8 mouse cellular contexts compared by ENCODE assay signal in genomic region chr19:10895016-10895528, GRCm38 (mm10). TPM values are rescaled to one million over a fixed set of nuclear protein-coding genes. Genes with fewer than 3 reads are reported as not detected.
DNase-seq lines count a peak whose midpoint lies in the region; ATAC-seq and TF ChIP-seq lines count a peak whose summit lies in the region.

TSS of gene Prpf19 (plus strand) at chr19:10895231.

- TF ChIP-seq CTCF in CH12.LX (conservative IDR thresholded peaks at IDR 0.05 in 1 of 2, IDR thresholded peaks at IDR 0.05 in 1 of 2; ENCODE audit: low read depth in 2 of 2, low read length in 2 of 2) = no peak
- 0 out of 2 replicates have a peak, but pooled peaks have one; percentile 5 for TF ChIP-seq CTCF in heart, postnatal 0 days (IDR thresholded peaks at IDR 0.05; ENCODE audit: low read depth)
- TF ChIP-seq CTCF in testis, adult 2 months (IDR thresholded peaks at IDR 0.05; ENCODE audit: control insufficient read depth, insufficient read depth, insufficient replicate concordance, low read depth, low read length) = no peak

- peak within 1 kb of the TSS; percentile 93 for H3K4me2 ChIP-seq in CH12.LX (ENCODE audit: insufficient read depth, low read depth, poor library complexity, severe bottlenecking)
- peak within 1 kb of the TSS; percentile 86 for H3K4me2 ChIP-seq in forebrain, embryonic 12.5 days
- H3K4me2 ChIP-seq in heart, postnatal 0 days (ENCODE audit: low read depth, low read length) = peak within 1 kb of the TSS; percentile 90
- peak within 1 kb of the TSS; percentile 80 for H3K4me2 ChIP-seq in liver, embryonic 16.5 days (ENCODE audit: low read depth, low read length)
- H3K4me2 ChIP-seq in neural tube, embryonic 13.5 days = peak within 1 kb of the TSS; percentile 89

- peak within 1 kb of the TSS; percentile 85 for H3K9ac ChIP-seq in CH12.LX (ENCODE audit: insufficient read depth, low read depth)
- H3K9ac ChIP-seq in forebrain, embryonic 12.5 days = peak within 1 kb of the TSS; percentile 87
- H3K9ac ChIP-seq in heart, postnatal 0 days (replicated peaks; ENCODE audit: low read depth, low read length) = peak within 1 kb of the TSS; percentile 96
- peak within 1 kb of the TSS; percentile 82 for H3K9ac ChIP-seq in liver, embryonic 16.5 days (ENCODE audit: low read depth, low read length)
- H3K9ac ChIP-seq in neural tube, embryonic 13.5 days = peak within 1 kb of the TSS; percentile 85

- H3K27ac ChIP-seq in CH12.LX (ENCODE audit: insufficient read depth, low read depth) = peak within 1 kb of the TSS; percentile 84
- peak within 1 kb of the TSS; percentile 92 for H3K27ac ChIP-seq in forebrain, embryonic 12.5 days
- H3K27ac ChIP-seq in heart, postnatal 0 days (ENCODE audit: low read depth) = peak within 1 kb of the TSS; percentile 96
- peak within 1 kb of the TSS; percentile 78 for H3K27ac ChIP-seq in liver, embryonic 16.5 days (ENCODE audit: low read length)
- H3K27ac ChIP-seq in neural tube, embryonic 13.5 days (replicated peaks) = peak within 1 kb of the TSS; percentile 92
- peak within 1 kb of the TSS; percentile 75 for H3K27ac ChIP-seq in testis, adult 2 months (ENCODE audit: control insufficient read depth, insufficient read depth, low read depth, low read length)

- DNase-seq in CH12.LX (ENCODE audit: extremely low read depth) = peak; percentile 98
- DNase-seq in c-Kit-positive CD71-positive TER-119-negative erythroid progenitor cells, embryonic 14.5 days (ENCODE audit: low read depth) = peak; percentile 97
- peak; percentile 99 for DNase-seq in heart, postnatal 0 days (ENCODE audit: low spot score)
- peak; percentile 99 for DNase-seq in kidney, postnatal 4 days

- in situ Hi-C loops in CH12.LX (cut with MboI; ENCODE audit: low pct_ligation_motif_present, low pct_unique_long_range_greater_than_20kb, low sequenced_read_pairs) = no loop called here

- peaks cover 5% of the 10 kb centered on the region for H3K9me3 ChIP-seq in CH12.LX (replicated peaks; ENCODE audit: low read length)
- no peaks in the 10 kb centered on the region for H3K9me3 ChIP-seq in forebrain, embryonic 12.5 days
- H3K9me3 ChIP-seq in heart, postnatal 0 days (replicated peaks; ENCODE audit: control insufficient read depth, low read length) = no peaks in the 10 kb centered on the region
- H3K9me3 ChIP-seq in liver, embryonic 16.5 days (replicated peaks; ENCODE audit: control insufficient read depth, low read length) = no peaks in the 10 kb centered on the region
- H3K9me3 ChIP-seq in neural tube, embryonic 13.5 days = no peaks in the 10 kb centered on the region

- H3K4me3 ChIP-seq in CH12.LX (replicated peaks in 1 of 3; ENCODE audit: low read depth in 2 of 3, low read length in 2 of 3, poor library complexity in 1 of 3) = peak within 1 kb of the TSS; percentile 91 to 98 (median 92)
- H3K4me3 ChIP-seq in forebrain, embryonic 12.5 days (replicated peaks) = peak within 1 kb of the TSS; percentile 86
- H3K4me3 ChIP-seq in heart, postnatal 0 days (ENCODE audit: low read depth, low read length) = peak within 1 kb of the TSS; percentile 93
- peak within 1 kb of the TSS; percentile 84 for H3K4me3 ChIP-seq in liver, embryonic 16.5 days (ENCODE audit: low read depth, low read length)
- peak within 1 kb of the TSS; percentile 85 for H3K4me3 ChIP-seq in neural tube, embryonic 13.5 days
- peak within 1 kb of the TSS; percentile 85 for H3K4me3 ChIP-seq in testis, adult 2 months (ENCODE audit: control insufficient read depth, low read depth, low read length)

- dilution Hi-C loops in CH12.LX (cut with MboI; ENCODE audit: extremely low pct_ligation_motif_present, extremely low pct_unique_long_range_greater_than_20kb, low sequenced_read_pairs) = no loop called here

- H3K4me1 ChIP-seq in CH12.LX (ENCODE audit: control insufficient read depth in 1 of 2, insufficient read depth in 2 of 2) = peaks cover 6 to 18% of the 10 kb centered on the region in 2 experiments; a peak in 3 of 4 replicates
- H3K4me1 ChIP-seq in forebrain, embryonic 12.5 days = peaks cover 20% of the 10 kb centered on the region
- peaks cover 25% of the 10 kb centered on the region for H3K4me1 ChIP-seq in heart, postnatal 0 days (ENCODE audit: control insufficient read depth, insufficient read depth)
- peaks cover 13% of the 10 kb centered on the region for H3K4me1 ChIP-seq in liver, embryonic 16.5 days (ENCODE audit: control insufficient read depth, low read depth, low read length)
- H3K4me1 ChIP-seq in neural tube, embryonic 13.5 days (replicated peaks) = peaks cover 23% of the 10 kb centered on the region
- peaks cover 5% of the 10 kb centered on the region for H3K4me1 ChIP-seq in testis, adult 2 months (ENCODE audit: control insufficient read depth, insufficient read depth, low read length)

- H3K36me3 ChIP-seq in CH12.LX (replicated peaks in 1 of 2; ENCODE audit: control insufficient read depth in 1 of 2, insufficient read depth in 1 of 2, low read length in 1 of 2) = peaks cover 29 to 33% of the 10 kb centered on the region in 2 experiments
- H3K36me3 ChIP-seq in forebrain, embryonic 12.5 days (replicated peaks) = peaks cover 32% of the 10 kb centered on the region
- H3K36me3 ChIP-seq in heart, postnatal 0 days (replicated peaks; ENCODE audit: control insufficient read depth, insufficient read depth, low read length) = peaks cover 25% of the 10 kb centered on the region
- H3K36me3 ChIP-seq in liver, embryonic 16.5 days (ENCODE audit: control insufficient read depth, insufficient read depth) = peaks cover 6% of the 10 kb centered on the region
- H3K36me3 ChIP-seq in neural tube, embryonic 13.5 days = peaks cover 28% of the 10 kb centered on the region
- H3K36me3 ChIP-seq in testis, adult 2 months (ENCODE audit: control insufficient read depth, insufficient read depth, low read length) = peaks cover 5% of the 10 kb centered on the region

- peaks cover 39% of the 10 kb centered on the region for H3K79me2 ChIP-seq in CH12.LX (replicated peaks; ENCODE audit: control insufficient read depth, extremely low read depth, insufficient read depth, poor library complexity, severe bottlenecking)

- no peaks in the 10 kb centered on the region for H3K27me3 ChIP-seq in CH12.LX (replicated peaks)
- no peaks in the 10 kb centered on the region for H3K27me3 ChIP-seq in forebrain, embryonic 12.5 days
- H3K27me3 ChIP-seq in heart, postnatal 0 days (ENCODE audit: control insufficient read depth, insufficient read depth, low read length) = no peaks in the 10 kb centered on the region
- H3K27me3 ChIP-seq in liver, embryonic 16.5 days (ENCODE audit: control insufficient read depth, insufficient read depth, low read depth, low read length) = no peaks in the 10 kb centered on the region
- H3K27me3 ChIP-seq in neural tube, embryonic 13.5 days = no peaks in the 10 kb centered on the region
- no peaks in the 10 kb centered on the region for H3K27me3 ChIP-seq in testis, adult 2 months (ENCODE audit: control insufficient read depth, insufficient read depth, low read length)

- TF ChIP-seq RAD21 in CH12.LX (IDR thresholded peaks at IDR 0.05; ENCODE audit: low read depth, low read length) = no peak

- peak; percentile 97 for TF ChIP-seq POLR2A in CH12.LX (IDR thresholded peaks at IDR 0.05; ENCODE audit: low read depth, low read length)
- peak; percentile 93 for TF ChIP-seq POLR2A in testis, adult 2 months (IDR thresholded peaks at IDR 0.05; ENCODE audit: control insufficient read depth, low read depth, low read length)

- ATAC-seq in forebrain, embryonic 12.5 days (ENCODE audit: low FRiP score) = peak; percentile 95
- ATAC-seq in heart, postnatal 0 days (ENCODE audit: insufficient read depth, low read depth) = peak; percentile 93
- peak; percentile 97 for ATAC-seq in liver, embryonic 16.5 days (ENCODE audit: low read depth)
- ATAC-seq in neural tube, embryonic 13.5 days (ENCODE audit: low read depth) = peak; percentile 97

- TF ChIP-seq EP300 in CH12.LX (IDR thresholded peaks at IDR 0.05; ENCODE audit: low read length) = no peak
- TF ChIP-seq EP300 in heart, postnatal 0 days (IDR thresholded peaks at IDR 0.05; ENCODE audit: low read depth) = 0 out of 2 replicates have a peak, but pooled peaks have one; percentile 43

- under 1% methylated on average over 43 of the region's 43 CpGs for WGBS in forebrain, embryonic 12.5 days
- WGBS in heart, postnatal 0 days = under 1% methylated on average over 42 of the region's 43 CpGs
- under 1% methylated on average over 42 of the region's 43 CpGs for WGBS in liver, embryonic 16.5 days (ENCODE audit: insufficient replicate concordance)
- WGBS in neural tube, embryonic 13.5 days = under 1% methylated on average over 43 of the region's 43 CpGs

TF ChIP-seq in CH12.LX, 34 proteins besides CTCF, POLR2A, EP300 and RAD21 (continues in another document):
- peak; percentile 64 for TF ChIP-seq IRF4 (IDR thresholded peaks at IDR 0.05; ENCODE audit: low read depth, low read length)
- TF ChIP-seq MEF2A (IDR thresholded peaks at IDR 0.05; ENCODE audit: borderline replicate concordance, low read depth, low read length) = peak; percentile 61; the same call in 1 of the 2 replicates
- peak; percentile 98 for TF ChIP-seq HCFC1 (IDR thresholded peaks at IDR 0.05; ENCODE audit: low read depth, low read length)
- no peak for TF ChIP-seq RCOR1 (conservative IDR thresholded peaks at IDR 0.05; ENCODE audit: low read depth, low read length)
- no peak; the same call in 1 of the 2 replicates for TF ChIP-seq ZKSCAN1 (IDR thresholded peaks at IDR 0.05; ENCODE audit: borderline replicate concordance, low read depth, low read length)
- peak; percentile 87; the same call in 1 of the 2 replicates for TF ChIP-seq POLR2AphosphoS2 (IDR thresholded peaks at IDR 0.05; ENCODE audit: low read depth, low read length)
- peak; percentile 27 for TF ChIP-seq ETS1 (conservative IDR thresholded peaks at IDR 0.05; ENCODE audit: low read depth, low read length)
- TF ChIP-seq MAX (IDR thresholded peaks at IDR 0.05; ENCODE audit: low read length) = peak; percentile 94
- no peak for TF ChIP-seq SMC3 (IDR thresholded peaks at IDR 0.05; ENCODE audit: low read depth, low read length)
- peak; percentile 95 for TF ChIP-seq E2F4 (IDR thresholded peaks at IDR 0.05; ENCODE audit: insufficient replicate concordance, low read depth, low read length)
- no peak for TF ChIP-seq USF2 (conservative IDR thresholded peaks at IDR 0.05; ENCODE audit: low read depth, low read length)
- TF ChIP-seq TCF12 (IDR thresholded peaks at IDR 0.05; ENCODE audit: low read depth, low read length) = peak; percentile 82

RNA-seq across cellular contexts. Expression of gene Prpf19, which starts in this region (rescaled TPM):
- total RNA-seq in CH12.LX (2012; rRNA removed) (115 and 153 TPM in 2 replicates), CH12.LX (2014; rRNA removed) (357 and 364 TPM in 2 replicates)
- polyA plus RNA-seq in CH12.LX (2012; ENCODE audit: insufficient read length, low read depth) = 244 and 355 TPM in 2 replicates
- polyA plus RNA-seq in forebrain, embryonic 12.5 days (2016; fragmentation: Nextera tagmentation; extraction: Ambion mirVana) = 43.3 and 49.6 TPM in 2 replicates
- total RNA-seq in heart, postnatal 0 days (2014; rRNA removed; ENCODE audit: low replicate concordance) = 362 and 463 TPM in 2 replicates
- 33.0 and 36.8 TPM in 2 replicates for polyA plus RNA-seq in heart, postnatal 0 days (2015; fragmentation: Nextera tagmentation; extraction: Ambion mirVana)
- polyA plus RNA-seq in liver, embryonic 16.5 days (2015; fragmentation: Nextera tagmentation; extraction: Ambion mirVana) = 11.7 and 12.2 TPM in 2 replicates
- polyA plus RNA-seq in neural tube, embryonic 13.5 days (2015; fragmentation: Nextera tagmentation; extraction: Ambion mirVana) = 37.3 and 41.7 TPM in 2 replicates
- polyA plus RNA-seq in testis, adult 2 months (2012; rRNA removed) = 86.2 and 86.5 TPM in 2 replicates

Comparison
In these comparisons a context has a peak if more than half of its experiments do, and no peak if none do; other contexts are left out.
1. Peak in every context shown above with its lines: DNase-seq, ATAC-seq, H3K4me3 ChIP-seq and H3K27ac ChIP-seq.